Mouse (Mus musculus): ENCODE measurements around the gene Fam69a. TPM values are rescaled to one million over a fixed set of nuclear protein-coding genes. Genes with fewer than 3 reads are reported as not detected.
"Not testable (repeated sequence)": the region's sequence is repeated elsewhere in the genome, so short reads cannot be mapped to it uniquely, and the experiment has no call there.

Gene Fam69a
- total RNA-seq, 2 experiments from 2014 or later: 30.2 to 36.7 TPM

- no peak for DNase-seq
- intact Hi-C loops (cut with DNase I; ENCODE audit: low total_unique reads): loop anchor here (10.0 kb wide), 1 partner anchor 83 kb away; no protein-coding TSS in a partner anchor
These were observed 65.3 kb downstream of the Fam69a start for GRCm38 (mm10) chr5:107921400-107922252.

GRCm38 (mm10) chr5:107915280-107915679 lies 71.6 kb downstream of the Fam69a start:
- no peak for DNase-seq
- intact Hi-C loops (cut with DNase I; ENCODE audit: low total_unique reads): loop anchor here (5.0 kb wide), 1 partner anchor 167 kb away; no protein-coding TSS in a partner anchor

- no peak for DNase-seq
These were observed 75.9 kb downstream of the Fam69a start for GRCm38 (mm10) chr5:107911012-107911411.

GRCm38 (mm10) chr5:107910084-107910616 lies 76.7 kb downstream of the Fam69a start:
- intact Hi-C loops (cut with DNase I; ENCODE audit: low total_unique reads): no loop called here
- no peak for DNase-seq

More at GRCm38 (mm10) chr5:107911012-107911411, 75.9 kb downstream of the Fam69a start:
- intact Hi-C loops (cut with DNase I; ENCODE audit: low total_unique reads): no loop called here

GRCm38 (mm10) chr5:107909668-107910067 lies 77.2 kb downstream of the Fam69a start:
- DNase-seq: no peak
- intact Hi-C loops (cut with DNase I; ENCODE audit: low total_unique reads): no loop called here

- intact Hi-C loops (cut with DNase I; ENCODE audit: low total_unique reads): no loop called here
- DNase-seq: no peak
These were observed 78.3 kb downstream of the Fam69a start for GRCm38 (mm10) chr5:107908514-107909110.

- intact Hi-C loops (cut with DNase I; ENCODE audit: low total_unique reads): no loop called here
- DNase-seq: no peak
These were observed 82.6 kb downstream of the Fam69a start for GRCm38 (mm10) chr5:107904325-107904724.

- intact Hi-C loops (cut with DNase I; ENCODE audit: low total_unique reads): no loop called here
- DNase-seq: peak; percentile 14
These were observed 85.8 kb downstream of the Fam69a start for GRCm38 (mm10) chr5:107901014-107901615.

- peak; percentile 94 for DNase-seq
- intact Hi-C loops (cut with DNase I; ENCODE audit: low total_unique reads): no loop called here
These were observed 86.5 kb downstream of the Fam69a start, which contains the start of gene Rpl5 for GRCm38 (mm10) chr5:107900206-107901013. Rpl5 (plus strand) TSS chr5:107900502.

GRCm38 (mm10) chr5:107896265-107896664 lies 90.6 kb downstream of the Fam69a start:
- no peak for DNase-seq
- intact Hi-C loops (cut with DNase I; ENCODE audit: low total_unique reads): loop anchor here (10.0 kb wide), 1 partner anchor 101 kb away; no protein-coding TSS in a partner anchor

GRCm38 (mm10) chr5:107894676-107895075 lies 92.2 kb downstream of the Fam69a start:
- DNase-seq: no peak
- intact Hi-C loops (cut with DNase I; ENCODE audit: low total_unique reads): loop anchor here (10.0 kb wide), 1 partner anchor 100 kb away; no protein-coding TSS in a partner anchor

- DNase-seq: not testable (repeated sequence)
- intact Hi-C loops (cut with DNase I; ENCODE audit: low total_unique reads): loop anchor here (10.0 kb wide), 1 partner anchor 97 kb away; no protein-coding TSS in a partner anchor
These were observed 95.4 kb downstream of the Fam69a start for GRCm38 (mm10) chr5:107891515-107891914.

- DNase-seq: no peak
- intact Hi-C loops (cut with DNase I; ENCODE audit: low total_unique reads): loop anchor here (10.0 kb wide), 1 partner anchor 95 kb away; no protein-coding TSS in a partner anchor
These were observed 96.6 kb downstream of the Fam69a start for GRCm38 (mm10) chr5:107889994-107890888.

- no peak for DNase-seq
- intact Hi-C loops (cut with DNase I; ENCODE audit: low total_unique reads): no loop called here
These were observed 106.2 kb downstream of the Fam69a start for GRCm38 (mm10) chr5:107880710-107881109.

- intact Hi-C loops (cut with DNase I; ENCODE audit: low total_unique reads): no loop called here
- no peak for DNase-seq
These were observed 109.8 kb downstream of the Fam69a start for GRCm38 (mm10) chr5:107877053-107877452.

GRCm38 (mm10) chr5:107875261-107875611 lies 111.6 kb downstream of the Fam69a start:
- DNase-seq: no peak
- intact Hi-C loops (cut with DNase I; ENCODE audit: low total_unique reads): no loop called here

- intact Hi-C loops (cut with DNase I; ENCODE audit: low total_unique reads): no loop called here
- DNase-seq: no peak
These were observed 112.2 kb downstream of the Fam69a start, which contains the start of gene Evi5 for GRCm38 (mm10) chr5:107874561-107875260. Evi5 (minus strand) TSS chr5:107875107.
